Mouse (Mus musculus): ENCODE measurements around the gene Tspan9. TPM values are rescaled to one million over a fixed set of nuclear protein-coding genes. Genes with fewer than 3 reads are reported as not detected.

The Tspan9 gene
- total RNA-seq, 1 experiment = 161 TPM

DNA sequence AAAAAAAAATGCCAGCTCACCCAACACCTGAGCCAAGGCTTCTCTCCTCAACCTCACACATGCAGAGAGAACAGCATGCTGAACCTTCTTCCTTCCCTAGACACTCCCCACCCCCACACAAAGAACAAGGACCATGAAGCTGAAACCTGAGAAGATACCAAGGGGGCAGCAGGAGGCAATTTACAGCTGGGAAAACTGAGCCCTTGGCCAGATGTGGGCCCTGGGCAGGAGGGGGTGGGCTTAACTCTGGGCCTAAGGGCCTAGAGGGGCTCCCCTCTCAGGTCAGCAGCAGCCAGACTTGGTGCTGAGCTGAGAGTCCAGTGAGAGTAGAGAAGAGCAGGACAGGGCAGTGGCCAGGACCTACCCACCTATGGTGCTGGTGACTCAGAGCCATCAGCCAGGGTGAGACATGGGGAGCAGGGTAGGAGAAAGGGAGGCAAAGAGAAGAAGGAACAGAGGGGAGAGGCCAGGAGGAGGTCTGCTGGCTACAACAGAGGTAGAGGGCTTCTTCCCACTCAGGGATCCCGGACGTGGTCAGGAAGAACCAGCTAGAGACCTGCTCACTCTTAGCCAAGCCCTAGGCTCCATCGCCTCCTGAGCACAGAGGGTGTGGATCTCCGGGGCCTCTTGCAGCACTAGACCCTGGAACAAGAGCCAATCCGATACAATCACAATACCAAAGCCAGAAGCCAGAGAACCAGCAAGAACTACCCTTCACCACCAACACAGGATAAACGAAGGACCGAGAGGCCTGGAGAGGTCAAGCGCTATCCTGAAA is 54.5 kb downstream of the Tspan9 start:
- no peak for TF ChIP-seq MAFK (IDR thresholded peaks at IDR 0.05; ENCODE audit: insufficient read depth, low read depth, low read length)
- TF ChIP-seq CHD2 (IDR thresholded peaks at IDR 0.05; ENCODE audit: low read depth, low read length) = no peak
- no peak for TF ChIP-seq ZNF384 (IDR thresholded peaks at IDR 0.05; ENCODE audit: low read depth, low read length)
- no peak for TF ChIP-seq ZC3H11A (IDR thresholded peaks at IDR 0.05; ENCODE audit: borderline replicate concordance, low read depth, low read length)
- no peak for TF ChIP-seq HCFC1 (IDR thresholded peaks at IDR 0.05; ENCODE audit: borderline replicate concordance, insufficient read depth, low read length)

DNA sequence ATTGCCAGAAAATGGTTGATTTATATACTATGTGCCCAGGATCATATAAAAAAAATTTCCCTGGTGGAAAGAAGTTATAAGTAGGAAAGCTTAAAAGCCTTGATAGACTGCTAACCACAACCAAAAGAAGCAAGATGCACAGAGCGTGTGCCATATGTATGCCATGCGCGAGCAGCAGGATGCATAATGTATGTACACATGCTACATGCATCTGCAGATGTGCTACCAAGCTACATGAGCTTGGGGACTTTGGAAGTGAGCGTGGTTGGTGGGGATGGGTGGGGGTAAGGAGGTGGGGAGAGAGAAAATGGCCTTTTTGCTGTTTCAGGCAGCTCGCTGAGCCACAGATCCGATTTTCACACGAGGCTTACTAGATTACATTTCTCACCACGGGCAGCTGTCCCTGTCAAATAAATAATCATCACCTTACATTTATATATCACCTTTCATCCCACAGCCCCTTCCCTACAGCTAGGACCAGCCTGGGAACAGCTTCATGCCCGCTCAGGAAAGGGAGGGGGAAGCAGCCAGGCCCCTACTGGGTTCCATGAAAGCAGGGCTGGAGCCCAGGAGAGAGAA is 57.8 kb downstream of the Tspan9 start:
- Histone ChIP-seq H3K36me3 (ENCODE audit: control insufficient read depth, insufficient read depth, low read length, poor library complexity, severe bottlenecking) (no peaks in the 10 kb centered on the region), H3K27ac (ENCODE audit: insufficient read depth, low read depth, low read length, poor library complexity, severe bottlenecking) (no peak overlapping the region), H3K4me1 (ENCODE audit: control insufficient read depth in 2 of 2, insufficient read depth in 2 of 2, low read length in 2 of 2, poor library complexity in 1 of 2) (peaks cover 0 to 16% of the 10 kb centered on the region in 2 experiments; a peak in 2 of 4 replicates), H3K9ac (ENCODE audit: insufficient read depth, low read depth, low read length, poor library complexity, severe bottlenecking) (no peak overlapping the region), H3K9me3 (ENCODE audit: control insufficient read depth, insufficient read depth, low read depth, low read length) (no peaks in the 10 kb centered on the region), H3K4me3 (ENCODE audit: insufficient read depth in 1 of 2, low read depth in 1 of 2, low read length in 2 of 2, poor library complexity in 1 of 2, severe bottlenecking in 1 of 2) (no peak overlapping the region)
- in situ Hi-C loops (cut with MboI; ENCODE audit: low sequenced_read_pairs in 2 of 2, unreplicated experiment in 2 of 2) = no loop called here
- TF ChIP-seq ZNF384 (IDR thresholded peaks at IDR 0.05; ENCODE audit: low read depth, low read length) (no peak), HCFC1 (IDR thresholded peaks at IDR 0.05; ENCODE audit: borderline replicate concordance, insufficient read depth, low read length) (no peak), ZC3H11A (IDR thresholded peaks at IDR 0.05; ENCODE audit: borderline replicate concordance, low read depth, low read length) (no peak), MAFK (IDR thresholded peaks at IDR 0.05; ENCODE audit: insufficient read depth, low read depth, low read length) (no peak), CHD2 (IDR thresholded peaks at IDR 0.05; ENCODE audit: low read depth, low read length) (no peak)
- no peak for DNase-seq (ENCODE audit: low read depth, low spot score)

More for the DNA sequence above, 54.5 kb downstream of the Tspan9 start:
- H3K4me1 ChIP-seq (ENCODE audit: control insufficient read depth in 2 of 2, insufficient read depth in 2 of 2, low read length in 2 of 2, poor library complexity in 1 of 2) = peaks cover 0 to 33% of the 10 kb centered on the region in 2 experiments; a peak in 2 of 4 replicates
- DNase-seq (ENCODE audit: low read depth, low spot score) = no peak
- no peaks in the 10 kb centered on the region for H3K36me3 ChIP-seq (ENCODE audit: control insufficient read depth, insufficient read depth, low read length, poor library complexity, severe bottlenecking)
- no peak overlapping the region for H3K4me3 ChIP-seq (ENCODE audit: insufficient read depth in 1 of 2, low read depth in 1 of 2, low read length in 2 of 2, poor library complexity in 1 of 2, severe bottlenecking in 1 of 2)
- no peaks in the 10 kb centered on the region for H3K9me3 ChIP-seq (ENCODE audit: control insufficient read depth, insufficient read depth, low read depth, low read length)
- in situ Hi-C loops (cut with MboI; ENCODE audit: low sequenced_read_pairs in 2 of 2, unreplicated experiment in 2 of 2) = no loop called here
- no peak overlapping the region for H3K27ac ChIP-seq (ENCODE audit: insufficient read depth, low read depth, low read length, poor library complexity, severe bottlenecking)
- H3K9ac ChIP-seq (ENCODE audit: insufficient read depth, low read depth, low read length, poor library complexity, severe bottlenecking) = no peak overlapping the region

DNA sequence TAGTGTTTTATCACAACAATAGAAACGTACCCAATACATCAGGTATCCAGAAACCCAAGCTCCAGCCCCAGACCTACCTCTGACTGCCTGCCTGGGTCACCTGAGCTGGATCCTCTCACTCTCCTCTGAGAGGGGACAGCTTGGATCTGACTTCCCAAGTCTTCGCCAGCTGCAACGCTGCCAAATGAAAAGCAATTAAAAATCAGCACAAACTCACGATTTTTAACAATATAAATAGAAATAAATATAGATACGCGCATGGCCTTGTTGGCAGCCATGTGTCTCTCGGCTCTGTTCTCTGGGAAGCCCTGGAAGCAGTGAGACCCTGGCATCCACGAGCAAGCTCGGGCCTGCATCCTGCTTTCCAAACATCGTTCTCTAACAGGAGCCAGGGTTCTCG is 60.1 kb downstream of the Tspan9 start:
- Histone ChIP-seq H3K27ac (ENCODE audit: insufficient read depth, low read depth, low read length, poor library complexity, severe bottlenecking) (no peak overlapping the region), H3K4me3 (ENCODE audit: insufficient read depth in 1 of 2, low read depth in 1 of 2, low read length in 2 of 2, poor library complexity in 1 of 2, severe bottlenecking in 1 of 2) (no peak overlapping the region), H3K9me3 (ENCODE audit: control insufficient read depth, insufficient read depth, low read depth, low read length) (no peaks in the 10 kb centered on the region), H3K4me1 (ENCODE audit: control insufficient read depth in 2 of 2, insufficient read depth in 2 of 2, low read length in 2 of 2, poor library complexity in 1 of 2) (peaks cover 0 to 2% of the 10 kb centered on the region in 2 experiments; a peak in 1 of 4 replicates), H3K9ac (ENCODE audit: insufficient read depth, low read depth, low read length, poor library complexity, severe bottlenecking) (no peak overlapping the region), H3K36me3 (ENCODE audit: control insufficient read depth, insufficient read depth, low read length, poor library complexity, severe bottlenecking) (no peaks in the 10 kb centered on the region; the same call in 1 of the 2 replicates)
- no peak for TF ChIP-seq ZNF384 (IDR thresholded peaks at IDR 0.05; ENCODE audit: low read depth, low read length)
- TF ChIP-seq CHD2 (IDR thresholded peaks at IDR 0.05; ENCODE audit: low read depth, low read length) = no peak
- no peak for TF ChIP-seq ZC3H11A (IDR thresholded peaks at IDR 0.05; ENCODE audit: borderline replicate concordance, low read depth, low read length)
- no peak for TF ChIP-seq HCFC1 (IDR thresholded peaks at IDR 0.05; ENCODE audit: borderline replicate concordance, insufficient read depth, low read length)
- no peak for TF ChIP-seq MAFK (IDR thresholded peaks at IDR 0.05; ENCODE audit: insufficient read depth, low read depth, low read length)
- no peak for DNase-seq (ENCODE audit: low read depth, low spot score)
- in situ Hi-C loops (cut with MboI; ENCODE audit: low sequenced_read_pairs in 2 of 2, unreplicated experiment in 2 of 2) = no loop called here

DNA sequence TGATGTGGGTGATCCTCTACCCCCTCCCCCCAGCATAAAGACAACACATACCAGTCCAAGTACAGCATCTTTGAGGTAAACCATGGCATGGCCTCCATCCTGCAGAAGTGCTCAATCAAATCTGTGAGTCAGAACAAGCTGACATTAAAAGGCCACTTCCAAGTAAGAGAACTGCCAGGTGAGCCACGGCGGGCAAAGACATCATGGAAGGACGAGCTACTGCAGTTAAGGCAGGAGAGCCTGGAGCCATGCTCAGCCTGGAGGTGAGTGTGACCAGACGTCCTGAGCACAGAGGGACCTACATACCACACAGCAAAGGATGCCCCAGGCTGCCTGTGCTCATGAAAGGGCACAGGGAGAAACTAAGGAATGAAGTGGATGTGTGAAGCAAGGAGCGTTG is 61.6 kb downstream of the Tspan9 start:
- Histone ChIP-seq H3K4me3 (ENCODE audit: insufficient read depth in 1 of 2, low read depth in 1 of 2, low read length in 2 of 2, poor library complexity in 1 of 2, severe bottlenecking in 1 of 2) (no peak overlapping the region), H3K4me1 (ENCODE audit: control insufficient read depth in 2 of 2, insufficient read depth in 2 of 2, low read length in 2 of 2, poor library complexity in 1 of 2) (no peaks in the 10 kb centered on the region), H3K9me3 (ENCODE audit: control insufficient read depth, insufficient read depth, low read depth, low read length) (no peaks in the 10 kb centered on the region), H3K9ac (ENCODE audit: insufficient read depth, low read depth, low read length, poor library complexity, severe bottlenecking) (no peak overlapping the region), H3K27ac (ENCODE audit: insufficient read depth, low read depth, low read length, poor library complexity, severe bottlenecking) (no peak overlapping the region), H3K36me3 (ENCODE audit: control insufficient read depth, insufficient read depth, low read length, poor library complexity, severe bottlenecking) (no peaks in the 10 kb centered on the region; the same call in 1 of the 2 replicates)
- no peak for DNase-seq (ENCODE audit: low read depth, low spot score)
- in situ Hi-C loops (cut with MboI; ENCODE audit: low sequenced_read_pairs in 2 of 2, unreplicated experiment in 2 of 2) = no loop called here
- no peak for TF ChIP-seq MAFK (IDR thresholded peaks at IDR 0.05; ENCODE audit: insufficient read depth, low read depth, low read length)
- TF ChIP-seq ZC3H11A (IDR thresholded peaks at IDR 0.05; ENCODE audit: borderline replicate concordance, low read depth, low read length) = no peak
- no peak for TF ChIP-seq ZNF384 (IDR thresholded peaks at IDR 0.05; ENCODE audit: low read depth, low read length)
- TF ChIP-seq HCFC1 (IDR thresholded peaks at IDR 0.05; ENCODE audit: borderline replicate concordance, insufficient read depth, low read length) = no peak
- no peak for TF ChIP-seq CHD2 (IDR thresholded peaks at IDR 0.05; ENCODE audit: low read depth, low read length)
